Mouse (Mus musculus) CD8-positive naive resting alpha-beta T cell, adult 2 months (primary cell): ENCODE measurements around the gene Cux1.

ENCODE experiments used
- DNase-seq, 2 experiments: peaks; one replicate each; pipeline ENCODE4 v3.0.0; 2022; ENCODE audit warnings: low read depth in 2 of 2, low spot score in 2 of 2

The Cux1 gene

DNA sequence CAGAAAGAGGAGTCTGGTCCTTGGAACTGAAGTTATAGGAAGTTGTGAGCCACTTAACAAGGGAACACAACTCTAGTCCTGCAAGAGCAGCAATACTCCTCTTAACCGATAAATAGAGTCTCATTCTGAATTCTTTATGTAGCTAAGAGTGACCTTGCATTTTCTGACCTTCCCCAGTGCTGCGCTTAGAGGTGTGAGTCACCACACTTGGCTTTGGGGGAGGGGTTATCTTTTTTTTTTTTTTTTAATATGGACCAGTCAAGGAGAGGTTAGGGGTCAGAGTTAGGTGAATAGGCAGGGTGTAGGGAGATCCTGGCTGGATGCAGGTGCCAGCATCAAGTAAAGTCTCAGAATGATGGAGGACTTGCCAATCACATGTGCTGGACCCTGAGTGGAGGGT, 180.5 kb downstream of the Cux1 start:
- no peak for DNase-seq

DNA sequence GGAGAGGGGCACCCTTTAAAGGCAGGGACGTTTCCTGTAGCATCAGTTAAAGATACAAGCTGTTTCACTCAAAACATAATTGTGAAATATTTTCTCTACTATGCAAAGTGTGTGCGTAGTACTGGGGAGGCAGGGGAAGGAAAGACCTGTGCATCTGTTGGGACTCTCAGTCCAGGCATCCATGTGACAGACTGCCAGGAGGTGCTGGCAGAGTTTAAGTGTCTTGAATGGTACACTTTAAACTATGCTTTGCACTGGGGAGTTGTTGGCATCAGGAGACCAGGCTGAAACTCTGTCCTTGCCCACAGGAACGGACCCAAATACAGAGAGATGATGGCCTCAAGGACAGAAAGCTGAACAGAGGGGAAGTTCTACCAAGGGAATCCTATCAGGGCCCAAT, 182.1 kb downstream of the Cux1 start:
- no peak for DNase-seq

DNA sequence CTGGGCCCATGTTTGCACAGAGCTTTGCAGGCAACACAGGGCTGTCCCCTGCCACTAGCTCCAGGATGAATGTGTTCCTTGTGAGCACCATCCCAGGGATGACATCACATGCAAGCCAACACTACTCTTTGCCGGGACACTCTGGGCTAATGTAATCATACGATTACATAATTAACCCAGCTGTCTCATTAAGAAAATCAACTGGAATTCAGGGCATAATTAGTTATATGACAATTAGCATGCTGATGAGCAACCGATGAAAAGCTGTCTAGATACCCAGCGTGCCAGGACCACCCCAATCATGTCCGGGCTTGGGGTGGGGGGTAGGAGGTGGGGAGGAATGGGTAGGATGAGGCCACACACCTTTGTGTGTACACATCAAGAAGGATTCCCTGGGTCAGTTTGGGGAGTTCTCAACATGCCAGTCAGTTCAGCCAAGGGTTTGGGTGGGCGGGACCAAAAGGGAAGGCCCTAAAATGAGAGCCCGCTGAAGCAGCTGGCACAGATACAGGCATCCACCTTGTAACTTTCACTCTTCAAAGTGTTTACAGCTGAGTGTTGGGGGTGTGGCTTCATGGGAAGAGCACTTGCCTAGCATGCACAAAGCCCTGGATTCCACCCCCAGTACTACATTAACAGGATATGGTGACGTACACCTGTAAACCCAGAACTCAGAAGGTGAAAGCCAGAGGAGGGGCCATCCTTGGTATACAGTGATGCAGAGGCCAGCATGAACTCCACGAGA, 184.9 kb downstream of the Cux1 start:
- DNase-seq, result no peak

DNA sequence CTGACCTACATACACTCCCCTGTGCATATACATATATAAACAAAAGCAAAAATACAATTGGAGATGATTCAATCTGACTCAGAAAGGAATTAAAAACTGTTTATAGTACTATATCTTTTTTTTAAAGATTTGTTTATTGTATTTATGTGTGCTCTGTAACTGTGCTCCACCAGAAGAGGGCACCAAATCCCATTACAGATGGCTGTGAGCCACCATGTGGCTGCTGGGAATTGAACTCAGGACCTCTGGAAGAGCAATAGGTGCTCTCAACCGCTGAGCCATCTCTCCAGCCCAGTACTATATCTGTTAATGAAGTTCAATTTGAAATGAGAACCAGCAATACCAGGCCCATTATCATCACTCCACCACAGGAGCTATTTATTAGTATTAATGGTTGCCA, 187.9 kb downstream of the Cux1 start:
- DNase-seq, result no peak

DNA sequence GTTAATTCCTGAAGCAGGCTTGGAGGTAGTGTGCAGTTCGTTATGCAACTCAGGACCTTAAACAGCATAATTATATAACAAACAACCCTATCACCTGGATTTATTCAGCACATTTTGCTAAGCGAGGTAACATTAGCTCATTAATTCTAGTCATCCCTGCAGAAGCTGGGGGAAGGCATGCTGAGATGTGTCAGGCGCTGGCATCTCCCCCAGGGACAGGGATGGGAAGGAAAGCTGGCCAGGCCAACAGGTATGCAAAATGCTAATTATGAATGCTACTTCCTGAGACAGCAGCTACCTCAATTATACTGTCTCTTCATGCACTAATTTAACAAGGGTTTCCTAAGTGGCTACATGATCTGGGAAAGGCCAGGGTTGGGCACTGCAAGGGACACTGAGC, 190.2 kb downstream of the Cux1 start:
- DNase-seq, result no peak

DNA sequence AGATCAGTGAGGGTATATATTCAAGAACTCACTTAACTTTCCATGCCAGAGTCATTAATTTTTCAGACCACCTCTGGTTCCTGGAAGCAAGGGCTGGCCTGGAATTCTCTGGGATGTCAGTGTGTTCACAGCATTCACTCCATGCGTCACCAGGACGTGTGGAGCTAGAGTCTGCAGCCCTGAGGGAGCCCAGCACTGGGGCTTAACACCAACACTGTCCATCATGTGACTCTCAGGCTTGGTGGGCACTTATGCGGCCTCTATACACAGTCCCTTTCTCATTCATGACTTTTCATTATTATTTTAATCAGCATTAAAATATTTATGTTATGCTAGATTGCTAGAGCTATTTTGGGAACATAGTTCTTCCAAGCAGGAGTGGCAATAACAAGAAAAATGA, 191.9 kb downstream of the Cux1 start:
- no peak for DNase-seq

DNA sequence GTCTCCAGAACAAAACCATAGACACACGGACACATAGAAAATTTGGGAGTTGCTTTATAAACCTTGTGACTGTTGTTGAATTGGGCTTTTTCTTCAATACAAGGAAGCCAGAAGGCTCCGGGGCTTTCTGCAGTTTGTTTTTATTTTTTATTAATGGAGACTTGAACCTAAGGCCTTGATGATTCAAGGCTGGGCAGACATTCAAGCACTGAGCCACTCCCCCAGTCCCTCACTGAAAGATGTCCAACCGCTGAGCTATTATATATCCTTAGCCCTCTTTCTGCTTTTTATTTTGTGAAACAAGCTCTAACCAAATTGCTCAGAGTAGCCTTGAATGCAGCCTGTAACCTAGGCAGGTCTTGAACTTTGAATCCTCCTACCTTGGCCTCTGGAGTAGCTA, 195.0 kb downstream of the Cux1 start:
- DNase-seq, result no peak

DNA sequence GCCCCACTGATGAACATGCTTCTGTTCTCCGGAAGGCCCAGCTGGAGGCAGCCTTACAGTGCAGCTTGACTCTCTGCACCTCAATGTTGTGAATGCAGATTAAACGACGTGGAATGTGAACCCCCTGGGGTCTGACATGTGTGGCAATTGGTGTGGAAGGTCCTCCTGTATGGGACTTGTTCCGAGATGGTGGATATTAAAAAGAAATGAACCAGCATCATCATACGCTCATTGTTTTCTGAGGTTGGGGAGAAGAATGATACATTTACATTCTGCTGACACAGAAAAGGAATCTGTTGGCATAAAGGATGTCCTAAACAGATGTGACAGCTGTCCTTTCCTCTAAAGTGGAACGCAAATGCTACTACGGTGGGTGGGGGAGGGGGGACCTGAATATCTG, 203.9 kb downstream of the Cux1 start:
- no peak for DNase-seq

DNA sequence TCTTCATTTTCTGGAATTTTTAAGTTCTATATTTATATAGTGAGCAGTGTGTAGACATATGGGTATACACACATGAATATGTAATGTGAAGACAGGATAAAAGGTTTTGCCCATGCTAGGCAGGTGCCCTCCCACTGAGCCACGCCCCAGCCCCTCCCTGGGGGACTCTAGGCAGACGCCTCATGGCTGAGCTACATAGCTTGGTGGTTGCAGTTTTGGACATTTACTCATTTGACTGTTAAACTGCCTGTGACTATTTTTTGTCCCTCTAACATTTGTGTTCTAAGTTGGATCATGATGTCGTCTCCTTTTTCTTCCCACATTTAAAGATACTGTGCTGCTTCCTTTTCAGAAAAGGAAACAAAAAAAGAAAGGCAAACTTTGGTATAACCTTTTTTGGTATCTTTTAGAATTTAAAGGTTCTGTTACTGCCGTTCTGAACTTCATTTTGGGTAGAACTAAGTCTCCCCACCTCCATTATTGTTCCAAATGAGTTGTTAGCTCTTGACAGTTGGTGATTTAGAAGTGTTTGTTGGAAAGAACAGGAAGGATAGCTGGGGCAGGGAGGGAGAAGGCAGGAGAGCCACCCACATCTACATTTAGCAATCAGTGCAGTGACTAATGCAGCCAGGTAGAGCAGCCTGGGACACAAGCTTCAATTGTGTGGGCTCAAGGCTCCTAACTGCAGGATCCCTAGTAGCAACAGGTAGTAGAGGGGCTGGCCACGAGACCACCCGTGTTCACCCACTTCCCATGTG, 204.6 kb downstream of the Cux1 start:
- no peak for DNase-seq

DNA sequence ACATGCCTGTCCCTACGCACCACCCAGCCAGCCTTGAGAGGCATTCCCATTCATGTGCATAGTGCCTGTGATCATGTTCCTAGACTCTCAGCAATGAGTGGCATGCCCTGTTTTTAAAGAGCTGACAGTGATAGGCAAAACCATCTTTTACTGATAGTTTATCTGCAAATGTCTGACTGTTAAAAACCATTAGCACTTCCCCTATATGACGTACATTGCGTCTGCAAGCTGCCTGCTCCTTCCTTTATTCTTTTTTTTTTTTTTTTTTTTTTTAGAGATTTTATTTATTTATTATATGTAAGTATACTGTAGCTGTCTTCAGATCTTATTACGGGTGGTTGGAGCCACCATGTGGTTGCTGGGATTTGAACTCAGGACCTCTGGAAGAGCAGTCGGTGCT, 205.3 kb downstream of the Cux1 start:
- no peak for DNase-seq

DNA sequence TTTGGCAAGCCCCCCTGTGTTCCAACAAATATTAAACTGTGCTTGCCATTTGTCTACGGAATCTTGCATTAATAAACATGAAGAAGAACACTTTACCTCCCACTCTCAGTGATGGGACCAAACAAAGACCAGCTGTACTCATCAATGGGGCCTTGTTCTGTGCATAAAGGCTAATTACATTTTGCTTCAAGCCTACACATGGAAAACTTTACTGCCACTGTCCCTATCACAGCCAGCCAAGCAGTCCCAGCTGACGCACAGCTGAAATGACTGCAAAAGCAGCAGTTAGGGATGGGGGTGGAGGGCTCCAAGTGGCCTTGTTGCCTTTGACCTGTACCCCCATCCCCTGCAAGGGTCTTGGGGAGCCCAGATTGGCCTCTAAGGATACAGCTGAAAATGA, 210.1 kb downstream of the Cux1 start:
- no peak for DNase-seq

DNA sequence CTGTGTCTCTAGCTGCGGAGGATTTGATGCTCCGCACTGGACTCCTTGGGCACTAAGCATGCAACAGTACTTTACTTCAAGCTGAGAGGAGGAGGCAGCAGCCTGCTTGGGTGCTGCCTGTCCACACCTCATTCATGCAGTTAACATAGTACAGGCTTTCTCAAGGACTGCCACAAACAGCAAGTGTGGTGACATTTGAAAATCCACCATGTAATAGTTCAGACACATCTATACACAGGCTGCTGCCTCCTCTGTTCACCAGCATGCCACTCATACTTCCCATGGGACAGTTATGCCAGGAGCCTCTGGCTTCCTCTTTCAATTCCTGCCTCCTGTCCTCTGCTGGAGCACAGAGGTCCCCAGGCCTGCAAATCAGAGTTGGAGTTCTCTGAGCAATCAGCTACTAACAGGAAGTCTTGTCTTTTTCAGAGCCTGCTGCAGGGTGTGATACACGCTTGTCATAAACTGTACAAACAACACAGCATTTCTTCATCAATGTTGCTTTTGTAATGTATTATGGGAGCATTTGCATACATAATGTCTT, 211.6 kb downstream of the Cux1 start:
- DNase-seq, result no peak

DNA sequence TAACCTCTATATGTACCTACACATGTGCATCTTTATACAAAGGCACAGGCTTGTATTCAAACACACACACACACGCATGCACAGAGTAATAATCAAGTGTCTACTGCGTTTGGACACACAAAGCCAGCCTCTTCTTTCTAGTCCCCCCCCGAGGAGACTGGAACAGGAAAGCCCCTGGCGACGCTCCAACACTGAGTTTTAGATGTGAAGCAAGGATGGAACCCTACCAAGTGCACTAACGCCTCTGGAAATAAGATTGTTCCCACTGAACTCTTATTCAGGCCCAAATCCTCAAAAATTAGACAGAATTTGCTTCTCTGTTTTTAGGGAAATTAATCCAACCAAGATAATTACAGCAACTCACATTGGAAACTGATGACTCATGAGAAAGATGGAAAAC, 212.6 kb downstream of the Cux1 start:
- DNase-seq, result no peak

DNA sequence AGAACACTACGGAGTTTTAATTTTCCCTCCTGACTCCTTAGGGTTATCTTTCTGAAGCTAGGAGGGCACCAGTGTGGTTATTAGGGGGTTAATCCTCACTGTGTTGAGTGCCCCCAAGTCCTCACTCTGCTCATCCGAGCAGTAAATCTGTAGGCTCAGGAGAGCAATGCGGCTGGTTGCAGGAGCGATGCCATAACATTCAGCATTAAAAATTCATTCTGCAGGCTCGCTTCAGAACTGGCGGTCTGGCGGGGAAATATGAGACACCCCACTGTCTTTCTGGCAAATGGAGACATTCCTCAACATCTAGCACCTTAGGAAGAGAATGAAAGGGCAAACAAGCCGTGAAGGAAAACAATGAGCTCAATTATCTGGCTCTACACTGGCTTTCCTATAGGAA, 214.2 kb downstream of the Cux1 start:
- no peak for DNase-seq

DNA sequence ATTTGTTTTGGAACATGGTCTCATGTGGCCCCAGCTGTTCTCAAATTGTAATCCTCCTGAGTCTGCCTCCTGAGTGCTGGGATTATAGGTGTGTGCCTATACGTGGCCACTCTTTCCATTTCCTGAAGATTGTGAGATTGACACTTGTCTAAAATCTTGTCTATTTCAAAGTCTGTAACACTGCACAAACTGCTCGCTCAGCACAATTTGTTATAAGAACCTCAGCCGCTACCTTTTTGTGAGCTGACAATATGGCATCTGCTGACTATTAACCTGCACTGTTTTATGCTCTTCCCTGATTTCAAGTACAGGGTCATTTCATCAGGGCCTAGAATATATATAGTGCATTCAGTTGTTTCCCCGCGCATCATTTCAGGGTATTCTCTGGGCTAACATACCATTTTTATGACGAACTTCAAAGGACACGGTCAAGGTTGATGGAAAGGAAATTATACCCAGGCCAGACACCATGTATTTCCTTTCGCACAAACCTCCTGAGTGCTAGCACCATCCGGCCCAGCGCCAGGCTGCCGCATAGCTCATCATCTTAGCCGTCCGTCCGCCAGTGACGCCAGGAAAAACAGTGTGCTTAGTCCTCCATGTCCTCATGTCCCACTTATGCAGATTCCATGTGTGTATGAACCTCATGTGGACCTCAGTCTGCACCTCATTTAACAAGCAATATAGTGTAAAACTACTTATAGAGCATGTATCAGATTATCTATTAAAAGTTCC, 224.0 kb downstream of the Cux1 start:
- DNase-seq, result no peak

DNA sequence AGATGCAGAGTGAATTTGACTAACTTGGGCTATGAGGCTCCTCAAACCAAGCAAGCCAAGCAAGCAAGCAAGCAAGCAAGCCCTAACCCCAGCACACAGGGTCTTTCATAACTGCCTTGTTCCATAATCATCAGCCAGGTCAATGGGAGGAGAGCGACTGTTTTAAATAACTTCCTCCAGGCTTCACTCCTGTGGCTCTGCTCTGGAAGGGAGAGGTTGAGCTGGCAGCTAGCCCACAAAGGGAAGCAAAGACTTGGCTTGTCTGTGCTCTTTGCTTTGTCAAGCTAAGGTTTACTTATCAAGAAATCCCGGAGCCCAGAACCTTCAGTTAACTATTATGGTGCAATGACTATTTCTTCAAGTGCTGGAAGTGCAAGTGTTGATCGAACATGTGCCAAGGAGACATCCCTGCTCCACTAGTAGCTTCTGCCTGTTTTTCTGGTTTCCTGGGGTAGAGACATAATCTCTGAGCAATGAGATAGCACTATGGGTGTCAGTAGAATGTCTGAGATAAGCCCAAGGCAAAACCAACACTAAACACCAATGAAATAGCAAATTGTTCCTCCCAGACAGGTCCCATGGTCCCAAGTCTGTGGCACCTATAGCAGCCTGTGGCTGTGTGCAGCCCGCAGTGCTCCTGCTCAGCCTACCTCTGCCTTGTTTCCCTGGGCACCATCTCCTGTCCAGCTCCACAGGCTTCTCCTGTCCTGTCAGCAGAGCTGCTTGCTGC, 230.3 kb downstream of the Cux1 start:
- no peak for DNase-seq

DNA sequence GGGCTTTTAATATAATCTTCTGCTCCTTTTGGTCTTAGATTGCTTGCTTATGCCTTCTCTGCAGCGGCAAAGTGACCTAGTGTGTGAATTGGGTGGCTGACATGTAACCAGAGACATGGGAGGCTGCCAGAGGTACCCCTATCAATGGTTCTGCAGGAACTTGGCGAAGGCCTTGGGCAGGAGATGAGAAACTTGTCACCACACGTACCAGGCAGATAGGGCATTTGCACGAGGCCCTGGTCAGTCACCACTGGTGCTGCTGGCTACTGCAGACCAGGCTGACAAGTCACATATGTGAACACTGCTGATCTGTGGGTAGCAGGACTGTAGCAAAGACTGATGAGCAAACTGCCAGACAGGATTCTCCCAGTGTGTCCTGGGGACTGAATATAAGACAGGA, 231.6 kb downstream of the Cux1 start:
- DNase-seq, result no peak

DNA sequence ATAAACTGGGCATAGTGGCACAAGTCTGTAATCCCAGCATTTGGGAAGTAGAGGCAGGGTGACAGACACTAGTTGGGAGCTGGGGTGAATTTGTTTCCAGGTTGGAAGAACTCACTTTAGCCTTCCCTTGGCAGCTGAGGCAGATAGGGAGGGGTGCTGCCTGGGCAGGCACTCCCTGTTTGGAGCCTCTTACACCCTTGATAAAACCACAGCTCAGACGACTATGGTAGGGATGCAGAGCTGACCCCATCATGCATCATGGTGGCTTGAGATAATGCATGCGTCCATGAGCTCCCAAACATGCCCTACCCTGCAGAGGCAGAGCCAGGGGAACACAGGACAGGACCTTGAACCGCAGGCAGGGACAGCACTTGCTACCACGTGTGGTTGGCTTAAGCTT, 232.5 kb downstream of the Cux1 start:
- no peak for DNase-seq

DNA sequence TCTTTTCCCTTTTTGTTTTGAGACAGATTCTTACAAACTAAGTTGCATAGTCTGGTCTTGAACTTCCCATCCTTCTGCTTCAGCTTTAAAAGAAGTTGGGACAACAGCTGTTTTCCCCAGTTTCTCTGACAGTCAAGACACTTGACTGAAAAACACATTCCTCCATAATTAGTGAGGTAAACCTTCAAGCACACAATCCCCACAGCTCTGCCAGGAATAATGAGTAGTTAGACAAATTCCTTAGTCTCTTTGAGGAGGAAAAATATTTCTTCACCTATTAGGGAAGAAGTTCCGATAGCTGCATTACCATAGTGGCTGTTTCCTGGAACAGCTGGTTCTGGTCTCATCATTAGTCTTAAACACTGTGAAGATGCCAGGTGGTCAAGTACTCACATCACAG, 233.2 kb downstream of the Cux1 start:
- no peak for DNase-seq

DNA sequence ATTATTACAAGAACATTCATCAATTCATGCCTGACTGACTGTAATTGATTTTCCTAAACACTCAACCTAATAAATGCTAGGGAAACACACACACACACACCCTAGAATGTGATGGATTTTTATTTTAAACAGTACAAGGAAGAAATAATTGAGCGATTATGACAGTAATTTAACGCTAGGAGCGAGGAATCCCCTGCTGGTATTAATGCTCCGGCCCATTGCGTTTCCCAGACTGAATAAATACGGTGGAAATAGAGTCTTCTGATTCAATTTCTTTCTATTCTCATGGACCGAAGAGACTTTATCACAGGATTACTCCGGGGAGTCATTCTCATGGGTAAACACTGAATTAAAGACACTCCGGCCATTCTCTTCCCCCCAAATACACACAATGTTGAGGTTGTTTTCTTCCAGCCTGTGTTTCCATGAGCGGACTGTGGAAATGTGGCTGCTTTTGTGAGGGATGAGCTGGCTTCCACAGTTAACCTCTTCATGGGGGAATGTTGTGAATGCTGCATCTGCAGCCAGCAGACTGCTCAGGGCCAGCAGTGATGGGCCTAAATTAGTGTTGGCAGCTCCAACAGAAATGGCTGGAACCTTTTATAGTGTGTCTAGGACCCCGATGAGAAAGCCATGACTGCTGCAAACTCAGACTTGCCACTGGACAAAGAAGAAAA, 234.4 kb downstream of the Cux1 start:
- DNase-seq, result no peak

DNA sequence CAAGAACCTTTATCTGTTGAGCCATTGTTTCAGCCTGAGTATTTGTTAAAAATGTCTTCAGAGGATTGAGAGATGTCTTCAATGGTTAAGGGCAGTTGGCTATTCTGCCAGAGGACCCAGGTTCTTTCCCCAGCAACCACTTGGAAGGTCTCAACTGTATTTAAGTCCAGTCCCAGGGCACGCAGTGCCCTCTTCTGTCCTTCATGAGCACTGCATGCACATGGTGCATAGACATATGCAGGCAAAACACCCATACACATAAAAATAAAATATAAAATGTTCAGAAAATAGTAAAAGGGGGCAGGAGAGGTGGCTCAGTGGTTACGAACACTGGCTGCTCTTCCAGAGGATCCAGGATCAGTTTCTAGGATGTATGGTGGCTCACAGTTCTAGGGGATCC, 239.6 kb downstream of the Cux1 start:
- no peak for DNase-seq
